Mouse (Mus musculus) granulocyte monocyte progenitor cell, adult 5-6 weeks (primary cell): ENCODE data around the gene Fastk. TPM values are rescaled to one million over a fixed set of nuclear protein-coding genes. Genes with fewer than 3 reads are reported as not detected.
A peak's percentile ranks its signal among the peaks of the same experiment; 100 is the strongest.
"Not testable (repeated sequence)": the region's sequence is repeated elsewhere in the genome, so short reads cannot be mapped to it uniquely, and the experiment has no call there.

Source experiments
- ATAC-seq: replicated peaks from 2 replicates; pipeline ENCODE4 v1.8.0; 2016; ENCODE audit warnings: mild to moderate bottlenecking, moderate TSS enrichment, inconsistent platforms; ENCODE audit not compliant: poor library complexity, severe bottlenecking
- total RNA-seq, 2 experiments: library from RNA; stranded (forward) in 1 of 2; stranded (reverse) in 1 of 2; fragments of 200-712, 200-1000 nt in 1 of 2; fragments of >200 nt in 1 of 2; fragmentation: Nextera tagmentation in 1 of 2; gene quantifications; 2 replicates each; pipeline ENCODE4 v1.2.3; 2014 to 2017

Fastk gene
- total RNA-seq, 2 experiments from 2014 or later = 23.3 to 75.7 TPM

DNA sequence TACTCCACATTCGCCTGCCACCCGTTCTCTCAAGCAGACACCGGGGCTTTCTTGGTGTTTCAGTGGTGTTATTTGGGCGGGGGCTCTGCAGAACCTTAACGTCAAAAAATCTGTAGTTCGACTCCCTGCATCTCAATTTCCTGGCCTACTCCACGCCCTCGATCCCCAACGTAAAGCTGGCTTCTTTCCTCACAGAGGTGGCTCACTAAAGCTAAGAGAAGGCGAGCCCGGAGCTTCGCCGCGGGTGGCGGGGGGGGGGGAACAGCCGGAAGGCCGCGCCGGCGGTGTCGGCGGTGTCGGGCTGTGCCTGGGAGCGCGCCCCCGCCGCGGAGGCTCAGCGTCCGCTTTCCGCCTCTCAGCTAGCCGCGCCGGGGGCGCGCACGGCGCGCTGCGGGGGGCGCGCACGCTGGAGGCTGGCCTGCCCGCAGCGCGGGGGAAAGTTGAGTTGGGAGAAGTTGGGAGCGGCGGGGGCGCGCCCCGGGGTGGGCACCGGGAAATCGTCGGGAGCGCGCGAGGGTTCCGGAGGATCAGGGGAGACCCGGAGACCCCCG is 20.2 kb downstream of the Fastk start:
- peak; percentile 31 for ATAC-seq

DNA sequence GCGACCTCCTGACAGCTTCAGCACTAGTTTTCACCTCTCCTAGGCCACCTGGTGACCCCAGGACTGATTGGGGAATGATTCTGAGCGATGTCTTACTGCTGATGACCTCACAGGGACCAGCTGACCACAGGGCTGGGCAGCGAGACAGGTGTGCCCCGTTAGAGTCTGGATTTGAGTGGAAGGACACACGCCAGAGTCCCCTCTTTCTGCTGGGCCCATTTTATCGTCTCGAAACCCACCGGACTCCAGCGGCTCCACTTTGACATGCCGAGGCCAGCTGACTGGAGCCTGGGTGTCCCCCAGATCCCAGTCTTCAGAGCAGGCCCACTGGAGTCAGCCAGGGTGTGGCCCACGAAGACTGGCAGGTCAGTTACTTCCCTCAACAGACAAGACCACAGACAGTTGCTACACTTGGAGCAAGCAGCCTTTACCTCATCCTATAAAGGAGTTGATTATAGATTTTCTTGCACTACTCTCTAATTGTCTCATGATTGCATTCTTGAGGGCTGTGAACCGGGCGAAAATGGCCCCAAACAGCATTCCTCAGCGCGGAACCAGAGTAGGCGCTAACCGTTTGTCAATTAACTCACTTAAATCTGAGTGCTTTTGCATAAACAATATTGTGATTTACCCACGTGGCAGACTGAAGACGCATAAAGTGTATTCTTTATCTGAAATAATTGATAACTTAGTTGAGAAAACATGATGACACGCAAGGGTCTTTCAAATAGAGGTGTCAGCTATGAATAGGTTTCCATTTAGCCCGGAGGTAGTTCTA is 20.9 kb downstream of the Fastk start:
- ATAC-seq = peak; percentile 45

DNA sequence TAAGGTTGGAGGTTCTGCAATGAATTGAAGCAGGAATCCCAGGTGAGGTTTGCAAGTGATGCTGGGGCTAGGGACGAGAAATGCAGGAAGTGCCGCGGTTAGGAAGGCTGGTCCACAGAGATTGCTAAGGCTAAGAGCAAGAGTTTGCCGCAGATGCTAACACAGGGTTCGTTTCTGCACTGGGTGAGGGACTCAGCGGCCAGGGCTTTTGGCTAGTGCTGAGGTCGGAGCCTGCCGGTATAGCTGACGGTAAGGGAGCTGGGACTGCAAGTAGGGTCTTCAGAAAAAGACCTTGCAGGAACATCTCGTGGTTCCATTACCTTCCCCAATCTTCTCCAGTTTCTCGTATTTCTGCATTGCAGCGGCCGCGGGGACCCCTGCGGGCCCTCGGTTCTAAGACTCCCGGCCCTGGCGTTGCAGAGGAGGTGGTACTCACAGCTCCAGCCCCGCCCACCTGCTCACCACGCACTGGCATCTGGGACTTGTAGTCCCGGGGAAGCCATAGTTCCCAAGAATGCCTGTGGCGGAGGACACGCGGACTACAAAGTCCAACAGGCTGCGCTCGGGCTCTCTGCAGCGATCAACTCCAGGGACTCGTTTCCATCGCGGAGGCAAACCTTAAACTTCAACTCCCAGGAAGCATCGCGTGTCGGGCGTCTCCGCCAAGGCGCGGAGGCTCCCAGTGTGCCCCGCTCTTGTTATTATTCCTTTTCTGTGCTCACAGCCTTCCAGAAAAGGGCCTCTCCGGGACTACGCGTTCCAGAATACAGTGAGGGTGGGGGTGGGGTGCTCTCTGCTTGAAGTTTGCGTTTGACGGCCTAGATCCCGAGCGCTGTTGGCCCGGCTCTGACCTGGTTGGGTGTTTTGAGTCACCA is 21.7 kb downstream of the Fastk start, which contains the start of the genes Cdk5 and Slc4a2:
Gene Cdk5 (minus strand): TSS at position 402 of the 875 bp plus-strand sequence.
Gene Slc4a2 (plus strand): TSS at position 709 of the 875 bp plus-strand sequence.
- ATAC-seq = peak; percentile 82

DNA sequence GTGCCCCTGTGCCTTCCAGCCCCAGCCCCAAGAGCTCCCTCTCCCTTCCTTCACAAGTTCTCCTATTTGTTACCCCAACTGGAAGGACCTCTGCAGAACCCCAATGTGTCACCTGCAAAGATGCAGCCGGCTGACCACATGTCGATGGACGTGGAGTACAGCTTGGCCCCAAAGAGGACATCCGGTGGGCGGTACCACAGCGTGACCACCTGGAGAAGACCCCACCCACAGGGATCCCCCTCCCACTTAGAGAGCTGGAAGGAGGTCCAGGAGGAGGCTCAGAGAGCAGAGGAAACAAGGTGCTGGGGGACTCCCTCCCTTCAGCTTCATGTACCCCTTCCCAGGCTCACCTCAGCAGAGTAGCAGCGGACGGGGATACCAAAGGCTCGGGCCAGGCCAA is 24.7 kb downstream of the Fastk start:
- no peak for ATAC-seq

DNA sequence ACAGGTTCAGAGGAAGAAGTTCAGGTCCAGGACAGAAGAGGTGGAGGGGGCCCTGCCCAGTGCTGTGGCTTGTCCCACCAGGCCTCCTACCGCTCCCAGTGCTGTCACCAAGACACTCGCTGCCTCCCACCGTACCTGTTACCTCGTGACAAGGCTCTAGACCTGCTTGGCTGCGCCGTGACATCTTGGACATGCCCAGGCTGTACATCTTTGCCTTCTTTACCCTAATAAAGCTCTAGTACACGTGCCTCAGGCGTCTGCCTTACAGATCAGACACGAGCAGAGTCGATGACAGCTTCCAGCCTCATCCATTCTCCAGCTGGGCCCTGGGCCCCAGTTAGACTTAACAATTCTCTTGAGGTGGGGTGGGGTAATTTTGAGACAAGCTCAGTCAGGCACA is 27.5 kb downstream of the Fastk start:
- ATAC-seq = no peak

DNA sequence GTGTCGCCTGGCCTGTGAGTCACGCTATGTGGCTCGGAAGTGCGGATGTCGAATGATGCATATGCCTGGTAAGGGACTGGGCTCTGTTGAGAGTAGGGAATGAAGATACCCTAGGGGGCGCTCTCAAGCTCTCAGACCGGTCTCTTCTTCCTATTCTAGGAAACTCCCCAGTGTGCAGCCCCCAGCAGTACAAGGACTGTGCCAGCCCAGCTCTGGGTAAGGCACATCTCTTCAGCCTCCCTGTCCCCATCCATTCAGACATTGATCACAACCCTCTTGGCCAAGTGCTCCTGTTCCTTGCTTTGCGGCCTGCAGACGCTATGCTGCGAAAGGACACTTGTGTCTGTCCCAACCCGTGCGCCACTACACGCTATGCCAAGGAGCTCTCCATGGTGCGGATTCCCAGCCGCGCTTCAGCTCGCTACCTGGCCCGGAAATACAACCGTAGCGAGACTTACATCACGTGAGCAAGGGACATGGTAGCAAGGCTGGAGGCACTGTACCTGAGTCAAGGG is 28.8 kb downstream of the Fastk start:
- peak; percentile 85 for ATAC-seq

DNA sequence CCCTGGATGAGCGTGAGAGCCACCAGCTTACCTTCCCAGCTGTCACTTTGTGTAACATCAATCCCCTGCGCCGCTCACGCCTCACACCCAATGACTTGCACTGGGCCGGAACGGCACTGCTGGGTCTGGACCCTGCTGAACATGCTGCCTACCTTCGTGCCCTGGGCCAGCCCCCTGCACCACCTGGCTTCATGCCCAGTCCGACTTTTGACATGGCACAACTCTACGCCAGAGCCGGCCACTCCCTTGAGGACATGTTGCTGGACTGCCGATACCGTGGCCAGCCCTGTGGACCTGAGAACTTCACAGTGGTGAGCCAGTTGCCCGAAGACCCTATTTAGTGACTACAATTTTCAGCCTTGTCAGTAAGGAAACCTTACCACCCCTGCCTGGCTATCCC is 31.1 kb downstream of the Fastk start:
- ATAC-seq = no peak

DNA sequence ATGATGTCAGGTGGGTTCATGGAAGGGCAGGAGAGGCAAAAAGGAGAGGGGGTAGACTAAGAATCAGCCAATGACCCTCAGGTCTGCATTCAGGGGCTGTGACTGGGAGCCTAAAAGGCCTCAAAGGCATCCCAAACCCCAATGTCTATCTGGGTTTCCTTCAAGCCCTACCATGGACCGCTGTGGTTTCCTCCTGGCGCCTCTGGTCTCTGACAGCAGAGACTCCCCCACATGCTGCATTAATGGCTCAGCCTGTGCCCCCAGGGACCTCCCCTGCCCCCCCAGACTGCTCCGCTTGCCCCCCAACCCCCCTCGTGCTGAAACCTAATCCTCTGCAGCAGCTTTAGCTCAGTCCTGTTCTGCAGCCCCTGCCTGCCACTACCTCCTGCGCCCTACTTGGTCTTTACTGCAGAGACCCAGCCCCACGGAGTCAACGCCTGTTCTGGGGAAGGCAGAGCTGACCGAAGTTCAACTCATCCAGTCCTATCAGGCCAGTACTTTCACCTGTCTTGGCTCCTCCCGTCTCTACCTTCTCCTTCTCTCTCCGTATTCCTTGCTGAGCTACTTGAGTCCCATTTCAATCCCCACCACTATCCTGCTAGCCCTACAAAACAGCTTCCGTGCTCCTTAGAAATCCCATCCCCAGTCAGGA is 31.9 kb downstream of the Fastk start, which contains the start of gene Asic3:
Gene Asic3 (plus strand): TSS at position 351 of the 652 bp plus-strand sequence.
- ATAC-seq = no peak

DNA sequence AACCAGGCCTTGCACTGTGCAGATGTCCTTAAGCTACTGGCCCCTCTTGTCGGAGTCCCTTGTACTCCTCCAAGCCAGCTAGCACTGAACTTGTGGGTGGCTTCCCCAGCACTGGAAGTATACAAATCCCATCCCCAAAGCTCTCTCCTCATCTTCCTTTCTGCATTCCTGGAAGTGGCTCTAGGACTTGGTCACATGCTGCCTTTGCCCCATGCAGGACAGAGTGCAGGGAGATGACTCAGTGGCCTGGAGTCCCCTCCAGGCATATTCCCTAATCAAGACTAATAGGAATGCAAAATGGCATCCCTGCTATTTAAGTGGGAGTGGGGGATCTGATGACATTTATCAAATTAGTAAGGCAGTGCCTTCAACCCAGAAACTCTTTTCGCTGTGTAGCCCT is 33.0 kb downstream of the Fastk start:
- ATAC-seq = no peak

DNA sequence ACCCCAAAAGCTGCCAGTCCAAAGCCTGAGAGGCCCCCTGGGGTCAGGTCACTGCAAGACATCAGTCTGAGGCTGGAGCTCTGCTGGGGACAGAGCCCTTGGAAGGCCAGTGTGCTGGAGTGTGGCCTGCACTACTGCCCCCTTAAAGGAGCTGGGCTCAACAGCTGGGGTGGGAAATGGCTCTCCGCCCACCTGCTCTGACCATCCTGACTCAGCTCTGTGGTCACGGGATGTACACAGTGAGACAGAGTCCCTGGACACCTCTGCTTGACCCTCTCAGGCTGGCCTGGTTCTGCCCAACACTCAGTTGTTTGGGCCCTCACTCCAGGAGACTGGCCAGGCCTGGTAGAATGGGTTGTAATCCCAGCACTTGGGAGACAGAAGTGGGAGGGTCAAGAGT is 35.6 kb downstream of the Fastk start:
- no peak for ATAC-seq

DNA sequence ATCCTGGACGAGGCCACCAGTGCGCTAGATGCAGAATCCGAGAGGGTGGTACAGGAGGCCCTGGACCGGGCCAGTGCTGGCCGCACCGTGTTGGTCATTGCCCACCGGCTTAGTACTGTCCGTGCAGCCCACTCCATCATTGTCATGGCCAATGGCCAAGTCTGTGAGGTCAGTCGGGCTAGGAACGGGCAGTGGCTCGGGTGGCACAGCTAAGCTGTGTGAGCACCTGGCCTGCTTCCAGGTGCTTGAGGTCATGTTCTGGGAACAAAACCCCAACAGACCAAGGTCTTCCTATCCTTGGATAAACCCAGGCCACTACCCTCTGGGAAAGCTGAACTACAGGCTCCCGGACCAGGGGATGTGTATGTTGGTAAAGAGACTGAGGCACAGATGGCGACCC is 36.4 kb downstream of the Fastk start:
- no peak for ATAC-seq

DNA sequence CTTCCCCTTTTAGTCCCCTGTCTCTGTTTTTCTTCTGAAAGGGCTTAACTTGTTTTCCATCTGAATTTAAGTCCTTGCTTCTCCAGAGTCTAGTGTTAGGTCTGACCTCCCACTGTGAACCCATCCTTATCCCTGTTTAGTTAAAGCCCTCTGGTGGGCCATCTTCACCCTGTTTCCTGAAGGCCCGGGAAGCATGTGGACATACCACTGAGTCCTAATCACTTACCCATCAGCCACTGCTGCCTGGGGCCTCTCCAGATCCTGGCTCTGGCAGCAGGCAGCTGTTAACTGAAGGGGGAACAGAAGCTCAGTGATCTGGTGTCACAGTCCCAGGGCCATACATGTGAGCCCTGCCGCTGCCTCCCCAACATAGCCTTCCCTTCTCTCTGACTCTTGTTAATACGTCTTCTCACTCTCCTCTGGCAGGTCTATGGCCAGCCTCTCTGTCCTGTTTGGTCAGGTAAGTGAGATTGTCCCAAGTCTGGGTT is 39.7 kb downstream of the Fastk start:
- no peak for ATAC-seq

DNA sequence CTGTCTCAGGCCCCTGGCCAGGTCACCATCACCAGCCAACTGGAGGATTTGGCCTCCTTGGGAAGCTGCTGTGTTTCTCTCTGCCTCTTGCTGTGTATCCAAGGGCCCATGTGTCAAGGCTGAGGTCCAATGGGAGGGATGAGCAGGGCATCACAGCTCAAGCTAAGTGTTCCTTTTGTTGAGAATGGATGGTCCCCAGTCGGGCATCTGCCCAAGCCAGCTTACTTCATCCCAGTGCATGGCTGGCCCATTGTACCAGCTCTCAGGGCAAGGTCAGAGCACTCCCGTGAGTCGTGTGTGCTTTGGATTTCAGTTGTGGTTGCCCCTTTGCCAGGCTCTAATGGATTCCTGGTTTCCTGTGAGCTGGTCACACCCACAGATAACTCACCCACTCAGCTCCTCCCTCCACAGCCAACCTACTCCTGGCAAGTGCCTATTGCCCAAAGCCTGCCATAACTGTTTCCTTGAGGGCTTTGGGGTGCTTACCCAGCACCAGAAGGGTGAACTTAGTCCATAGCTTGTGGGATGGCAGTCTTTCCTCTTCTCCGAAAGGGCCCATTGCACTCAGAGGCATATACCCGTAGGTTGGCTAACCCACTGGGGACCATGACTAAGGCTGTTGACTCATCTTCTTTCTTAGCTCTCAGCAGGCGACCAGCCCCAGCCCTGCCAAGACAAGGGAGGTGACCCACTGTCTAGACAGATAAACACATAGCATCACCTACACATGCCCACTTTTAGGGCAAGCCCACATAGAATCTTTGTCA is 40.3 kb downstream of the Fastk start:
- no peak for ATAC-seq

DNA sequence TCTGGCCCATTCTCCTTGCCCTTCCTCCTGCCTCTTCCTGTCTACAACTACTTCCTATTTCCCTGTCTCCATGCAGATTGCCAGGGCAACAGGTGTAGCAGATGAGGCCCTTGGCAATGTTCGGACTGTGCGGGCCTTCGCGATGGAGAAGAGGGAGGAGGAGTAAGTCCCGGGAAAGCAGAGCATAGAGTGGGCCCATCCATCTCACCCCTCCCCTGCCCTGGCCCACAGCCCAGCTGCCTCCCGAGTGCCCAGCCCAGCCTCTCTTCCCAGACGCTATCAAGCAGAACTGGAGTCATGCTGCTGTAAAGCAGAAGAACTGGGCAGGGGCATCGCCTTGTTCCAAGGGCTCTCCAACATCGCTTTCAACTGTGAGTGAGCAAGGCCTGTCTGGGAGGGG is 43.1 kb downstream of the Fastk start:
- no peak for ATAC-seq

DNA sequence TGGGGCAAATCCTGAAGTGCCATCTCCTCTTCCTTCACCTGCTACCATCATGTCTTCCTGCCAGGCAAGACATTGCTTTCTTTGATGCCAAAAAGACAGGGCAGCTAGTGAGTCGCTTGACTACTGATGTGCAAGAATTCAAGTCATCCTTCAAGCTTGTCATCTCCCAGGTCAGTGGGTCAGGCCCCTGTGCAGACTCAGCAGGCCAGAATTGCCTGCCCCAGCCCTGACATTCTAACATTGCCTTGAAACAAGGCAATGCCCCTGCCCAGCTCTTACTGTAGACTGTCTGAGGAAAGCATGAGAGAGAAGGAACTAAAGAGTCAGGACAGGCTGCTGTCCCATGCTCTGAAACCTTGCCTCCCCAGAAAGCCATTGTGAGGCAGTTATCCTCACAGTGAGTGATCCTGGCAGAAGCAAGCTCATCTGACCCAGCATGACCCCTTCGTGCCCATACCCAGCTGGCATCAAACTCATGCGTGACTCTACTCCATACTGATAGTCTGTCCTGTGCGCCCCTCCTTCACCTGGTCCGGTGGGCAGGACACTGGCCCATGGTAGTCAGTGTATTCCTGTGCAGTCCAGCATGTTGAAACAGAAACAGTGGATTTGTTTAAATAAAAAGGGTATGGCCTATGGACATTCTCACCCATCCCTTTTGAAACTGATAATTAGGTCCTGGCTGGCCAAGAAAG is 44.0 kb downstream of the Fastk start:
- no peak for ATAC-seq

DNA sequence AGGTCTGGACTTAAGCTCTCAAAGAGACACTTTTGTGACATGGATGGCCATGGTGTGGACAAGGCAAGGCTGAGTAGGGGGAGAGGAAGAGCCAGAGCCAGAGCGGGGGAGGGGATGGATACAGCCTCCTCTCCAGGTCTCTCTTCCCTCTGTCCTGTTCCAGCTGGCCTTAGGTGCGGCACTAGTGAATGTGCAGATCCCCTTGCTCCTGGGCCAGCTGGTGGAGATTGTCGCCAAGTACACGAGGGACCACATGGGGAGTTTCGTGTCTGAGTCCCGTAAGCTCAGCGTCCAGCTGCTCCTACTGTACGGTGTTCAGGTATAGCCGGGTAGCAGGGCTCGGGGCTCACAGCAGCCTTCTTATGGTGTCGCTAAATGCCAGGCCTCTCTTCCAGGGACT is 44.7 kb downstream of the Fastk start:
- ATAC-seq = no peak

DNA sequence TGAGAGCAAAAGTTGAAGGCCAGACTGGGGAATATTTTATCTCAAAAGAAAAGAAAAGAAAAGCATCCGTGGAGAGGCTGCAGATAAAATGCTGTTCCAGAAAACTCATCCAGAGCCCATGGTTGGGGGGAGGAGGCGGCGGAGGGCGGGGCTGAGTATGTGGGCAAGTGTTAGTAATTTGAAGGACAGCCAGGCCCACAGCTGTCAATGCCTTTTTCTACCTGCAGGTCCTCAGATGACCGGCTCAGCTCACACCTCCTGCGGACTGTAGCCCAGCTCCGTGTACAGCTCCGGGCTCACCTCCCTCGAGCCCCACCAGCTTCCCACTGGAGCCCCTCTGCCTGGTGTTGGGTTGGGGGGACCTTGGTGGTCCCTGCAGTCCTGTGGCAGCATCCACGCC is 45.4 kb downstream of the Fastk start:
- no peak for ATAC-seq

DNA sequence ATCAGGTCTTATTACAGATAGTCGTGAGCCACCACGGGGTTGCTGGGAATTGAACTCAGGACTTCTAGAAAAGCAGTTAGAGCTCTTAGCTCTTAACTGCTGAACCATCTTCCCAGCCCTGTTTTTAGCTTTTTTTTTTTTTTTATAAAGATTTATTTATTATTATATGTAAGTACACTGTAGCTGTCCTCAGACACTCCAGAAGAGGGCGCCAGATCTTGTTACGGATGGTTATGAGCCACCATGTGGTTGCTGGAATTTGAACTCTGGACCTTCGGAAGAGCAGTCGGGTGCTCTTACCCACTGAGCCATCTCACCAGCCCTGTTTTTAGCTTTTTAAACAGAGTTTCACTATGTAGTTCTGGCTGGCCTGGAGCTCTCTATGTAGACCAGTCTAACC is 48.8 kb downstream of the Fastk start:
- ATAC-seq = not testable (repeated sequence)
